Mouse (Mus musculus) adrenal gland, postnatal 25 days (tissue): ENCODE measurements around the gene Ifitm2. TPM values are rescaled to one million over a fixed set of nuclear protein-coding genes. Genes with fewer than 3 reads are reported as not detected.

Experiments
- DNase-seq: peaks from one replicate; pipeline ENCODE4 v3.0.0; 2021; ENCODE audit warnings: mixed read lengths
- total RNA-seq: library from RNA; stranded (reverse); gene quantifications from 2 replicates; pipeline ENCODE4 v1.2.3, GENCODE M21; 2021

Ifitm2 gene
- total RNA-seq, 1 experiment from 2014 or later = 471 TPM

DNA sequence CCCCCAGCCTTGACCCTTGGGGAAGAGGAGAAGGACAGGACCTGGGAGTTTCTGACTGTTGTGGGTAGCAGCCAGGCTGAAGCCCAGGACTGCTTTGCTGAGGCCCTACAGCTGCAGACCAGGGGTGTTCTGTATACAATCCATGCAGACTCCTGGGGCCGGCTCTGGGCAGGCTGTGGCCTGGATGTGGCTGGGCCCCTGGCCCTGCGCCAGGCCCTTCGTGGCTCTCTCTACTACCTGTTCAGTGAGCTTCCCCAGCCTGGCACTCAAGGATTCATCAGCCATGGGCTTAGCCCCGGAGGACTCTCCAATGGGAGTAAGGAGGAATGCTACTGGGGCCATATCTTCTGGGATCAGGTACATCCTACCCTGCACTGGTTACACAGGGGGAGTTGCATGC, 12.4 kb downstream of the Ifitm2 start:
- DNase-seq = no peak

DNA sequence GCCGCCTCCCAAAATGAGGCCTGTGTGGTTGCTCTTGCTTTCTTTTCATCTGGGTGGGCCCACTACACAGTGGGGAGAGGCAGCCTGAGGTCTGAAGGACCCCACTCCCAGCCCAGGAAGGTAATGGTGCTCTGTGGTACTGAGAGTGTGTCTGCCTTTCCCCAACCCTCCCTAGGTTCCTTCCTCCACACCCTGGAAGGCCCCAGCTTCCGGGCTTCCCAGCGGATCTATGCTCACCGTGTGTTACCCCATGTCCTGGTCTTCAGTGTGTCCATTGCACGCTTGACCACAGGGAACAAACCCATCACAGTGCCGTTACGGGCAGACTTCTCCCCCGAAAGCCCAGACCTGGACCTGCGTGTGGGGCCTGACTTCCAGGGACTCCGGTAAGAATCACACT, 13.0 kb downstream of the Ifitm2 start:
- DNase-seq = no peak

DNA sequence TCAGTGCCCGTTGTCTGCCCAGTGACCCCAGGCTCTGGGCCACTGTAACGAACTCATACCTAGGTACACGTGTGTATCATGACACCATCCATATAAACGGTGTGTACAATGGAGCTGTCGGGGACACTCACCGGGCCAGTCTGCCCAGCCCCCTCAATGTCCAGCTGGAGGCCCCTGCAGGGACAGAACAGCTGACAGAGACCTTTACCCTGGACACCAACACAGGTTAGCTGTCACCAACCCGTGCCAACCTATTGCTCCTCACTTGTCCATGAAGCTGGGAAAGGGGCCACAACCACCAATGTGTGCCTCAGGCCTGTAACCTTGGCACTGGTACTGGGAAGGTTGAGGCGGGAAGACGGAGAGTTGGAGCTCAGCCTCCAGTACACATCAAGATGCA, 13.4 kb downstream of the Ifitm2 start:
- no peak for DNase-seq

DNA sequence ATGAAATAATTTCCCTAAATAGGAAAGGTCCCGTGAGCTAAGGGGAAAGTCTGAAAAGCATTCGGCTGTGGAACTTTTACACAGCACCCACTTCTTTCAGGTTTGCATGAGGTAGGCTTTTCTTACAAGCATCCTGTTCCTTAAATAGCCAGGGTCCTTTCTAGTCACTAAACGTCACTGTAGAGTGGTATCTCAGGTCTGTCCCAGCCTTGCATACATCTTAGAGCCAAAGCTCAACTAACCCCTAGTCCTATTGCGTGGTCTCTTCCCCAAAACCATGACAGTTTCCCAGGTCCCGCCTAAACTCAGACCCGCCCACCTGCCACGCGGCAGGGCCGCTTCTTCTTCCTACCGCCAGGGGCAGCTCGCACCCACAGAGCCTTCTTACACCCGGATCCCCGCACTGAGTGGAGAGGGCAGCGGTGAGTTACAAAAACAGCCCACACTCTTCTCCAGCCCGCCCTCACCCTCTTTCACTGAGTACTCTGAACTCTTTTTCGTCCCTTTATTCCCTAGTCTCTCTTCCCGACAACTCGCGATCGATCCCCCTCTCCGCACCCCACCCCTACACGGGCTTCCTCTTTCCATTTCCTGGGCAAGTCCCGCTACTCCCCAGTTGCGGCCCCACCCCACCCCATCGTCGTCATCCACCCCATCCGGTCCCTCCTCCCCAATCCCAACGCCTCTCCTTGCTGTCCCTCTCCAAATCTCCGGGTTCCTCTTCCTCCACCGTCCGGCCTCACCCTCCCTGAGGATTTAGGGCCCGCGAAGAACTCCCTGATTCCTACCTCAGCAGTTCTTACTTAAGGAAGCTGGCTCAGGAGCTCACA, 14.3 kb downstream of the Ifitm2 start, which contains the start of gene Pgghg:
Gene Pgghg (plus strand): TSS at position 170 of the 830 bp plus-strand sequence.
- peak; percentile 86 for DNase-seq

DNA sequence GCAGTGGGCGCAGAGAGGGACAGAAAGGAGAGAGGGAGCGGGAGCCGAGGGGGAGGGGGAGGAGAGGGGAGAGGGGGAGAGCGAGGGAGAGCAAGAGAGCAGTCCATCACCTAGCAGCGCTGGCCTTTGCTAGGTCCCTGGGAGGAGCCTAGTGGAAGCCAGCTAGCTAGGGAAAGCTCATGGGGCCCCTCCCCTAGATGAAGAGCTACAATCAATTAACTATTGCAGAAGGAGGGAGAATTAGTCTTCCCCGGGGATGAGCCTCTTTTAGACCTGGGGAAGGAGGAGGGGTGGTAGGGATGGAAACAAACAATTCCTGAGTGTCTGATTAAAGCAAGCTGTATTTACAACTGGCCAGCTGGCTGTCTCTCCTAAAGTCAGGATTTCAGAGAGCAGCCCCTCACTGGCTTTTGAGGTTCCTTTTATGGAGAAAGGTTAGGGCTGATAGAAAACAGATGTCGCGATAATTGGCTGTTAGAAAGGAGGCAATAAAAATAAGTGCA, 16.1 kb downstream of the Ifitm2 start:
- no peak for DNase-seq

DNA sequence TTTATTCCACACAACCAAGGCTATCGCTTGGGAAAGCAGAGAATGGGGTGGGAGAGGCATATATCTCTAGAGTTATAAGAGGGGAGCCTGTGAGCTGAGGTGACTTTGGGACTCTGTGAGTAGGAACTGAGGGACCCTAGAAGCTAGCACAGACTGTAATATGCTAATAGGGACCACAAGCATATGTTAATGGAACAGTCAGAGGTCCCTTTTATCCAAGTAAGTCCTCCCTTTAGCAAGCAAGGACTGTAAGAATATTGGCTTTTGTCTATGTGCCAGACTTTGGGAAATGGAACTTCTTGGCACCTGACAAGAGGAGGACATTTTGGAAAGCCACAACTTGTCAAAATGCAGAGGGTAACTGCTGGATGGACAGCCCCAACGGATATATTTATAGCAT, 16.9 kb downstream of the Ifitm2 start:
- no peak for DNase-seq

DNA sequence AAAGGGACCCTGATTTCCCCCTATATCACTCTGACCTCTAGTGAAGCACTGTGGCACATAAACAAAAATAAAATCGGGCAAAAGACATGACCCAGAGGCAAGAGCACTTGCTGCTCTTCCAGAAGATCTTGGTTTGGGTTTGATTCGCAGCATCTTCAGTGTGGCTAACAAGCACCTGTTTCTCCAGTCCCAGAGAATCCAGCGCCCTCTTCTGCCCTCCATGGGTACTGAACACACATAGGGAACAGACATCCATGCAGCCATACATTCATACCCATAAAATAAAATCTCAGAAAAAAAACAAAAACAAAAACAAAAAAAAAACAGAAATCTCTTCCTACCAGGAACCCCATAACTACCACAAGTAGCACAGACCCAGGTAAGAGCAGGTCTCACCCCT, 17.4 kb downstream of the Ifitm2 start:
- no peak for DNase-seq

DNA sequence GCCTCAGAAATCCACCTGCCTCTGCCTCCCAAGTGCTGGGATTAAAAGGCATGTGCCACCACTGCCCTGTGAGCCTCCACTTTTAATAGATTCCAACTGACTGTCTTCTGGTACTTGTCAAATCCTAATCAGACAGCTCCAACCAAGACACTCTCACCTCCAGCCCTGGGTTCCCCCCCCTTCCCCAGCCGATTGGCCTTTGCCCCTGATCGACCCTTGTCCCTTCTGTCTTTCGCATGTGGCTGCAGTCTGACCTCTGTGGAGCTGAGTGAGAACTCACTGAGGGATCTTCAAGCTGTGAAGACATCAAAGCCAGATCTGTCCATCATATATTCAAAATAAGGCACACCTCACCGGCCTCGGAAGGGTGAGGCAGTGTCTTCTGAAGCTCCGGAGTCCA, 28.6 kb downstream of the Ifitm2 start:
- no peak for DNase-seq

DNA sequence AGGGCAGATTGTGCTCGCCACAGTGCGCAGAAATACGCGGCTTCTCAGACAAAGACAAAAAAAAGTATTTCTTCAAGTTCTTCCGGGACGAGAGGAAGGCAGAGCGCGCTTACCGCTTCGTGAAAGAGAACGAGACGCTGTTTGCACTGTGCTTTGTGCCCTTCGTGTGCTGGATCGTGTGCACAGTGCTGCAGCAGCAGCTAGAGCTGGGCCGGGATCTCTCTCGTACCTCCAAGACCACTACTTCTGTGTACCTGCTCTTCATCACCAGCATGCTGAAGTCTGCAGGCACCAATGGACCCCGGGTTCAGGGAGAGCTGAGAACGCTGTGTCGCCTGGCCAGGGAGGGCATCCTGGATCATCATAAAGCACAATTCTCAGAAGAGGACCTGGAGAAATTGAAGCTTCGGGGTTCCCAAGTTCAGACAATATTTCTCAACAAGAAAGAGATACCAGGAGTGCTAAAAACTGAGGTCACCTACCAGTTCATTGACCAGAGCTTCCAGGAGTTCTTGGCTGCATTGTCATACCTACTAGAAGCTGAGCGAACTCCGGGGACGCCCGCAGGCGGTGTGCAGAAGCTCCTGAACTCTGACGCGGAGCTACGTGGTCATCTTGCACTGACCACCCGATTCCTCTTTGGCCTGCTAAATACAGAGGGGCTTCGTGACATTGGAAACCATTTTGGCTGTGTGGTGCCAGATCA, 32.6 kb downstream of the Ifitm2 start:
- no peak for DNase-seq

DNA sequence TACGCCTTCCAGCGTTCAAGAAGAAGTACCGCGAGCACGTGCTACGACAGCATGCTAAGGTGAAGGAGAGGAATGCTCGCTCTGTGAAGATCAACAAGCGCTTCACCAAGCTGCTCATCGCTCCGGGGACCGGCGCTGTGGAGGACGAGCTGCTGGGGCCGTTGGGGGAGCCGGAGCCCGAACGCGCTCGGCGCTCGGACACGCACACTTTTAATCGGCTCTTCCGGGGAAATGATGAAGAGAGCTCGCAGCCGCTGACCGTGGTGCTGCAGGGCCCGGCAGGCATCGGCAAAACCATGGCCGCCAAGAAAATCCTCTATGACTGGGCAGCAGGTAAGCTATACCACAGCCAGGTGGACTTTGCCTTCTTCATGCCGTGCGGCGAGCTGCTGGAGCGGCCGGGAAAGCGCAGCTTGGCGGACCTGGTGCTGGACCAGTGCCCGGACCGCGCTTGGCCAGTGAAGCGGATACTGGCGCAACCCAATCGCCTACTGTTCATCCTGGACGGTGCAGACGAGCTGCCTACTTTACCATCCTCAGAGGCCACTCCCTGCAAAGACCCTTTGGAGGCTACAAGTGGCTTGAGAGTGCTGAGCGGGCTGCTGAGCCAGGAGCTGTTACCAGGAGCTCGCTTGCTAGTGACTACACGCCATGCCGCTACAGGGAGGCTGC, 33.3 kb downstream of the Ifitm2 start:
- peak; percentile 73 for DNase-seq

DNA sequence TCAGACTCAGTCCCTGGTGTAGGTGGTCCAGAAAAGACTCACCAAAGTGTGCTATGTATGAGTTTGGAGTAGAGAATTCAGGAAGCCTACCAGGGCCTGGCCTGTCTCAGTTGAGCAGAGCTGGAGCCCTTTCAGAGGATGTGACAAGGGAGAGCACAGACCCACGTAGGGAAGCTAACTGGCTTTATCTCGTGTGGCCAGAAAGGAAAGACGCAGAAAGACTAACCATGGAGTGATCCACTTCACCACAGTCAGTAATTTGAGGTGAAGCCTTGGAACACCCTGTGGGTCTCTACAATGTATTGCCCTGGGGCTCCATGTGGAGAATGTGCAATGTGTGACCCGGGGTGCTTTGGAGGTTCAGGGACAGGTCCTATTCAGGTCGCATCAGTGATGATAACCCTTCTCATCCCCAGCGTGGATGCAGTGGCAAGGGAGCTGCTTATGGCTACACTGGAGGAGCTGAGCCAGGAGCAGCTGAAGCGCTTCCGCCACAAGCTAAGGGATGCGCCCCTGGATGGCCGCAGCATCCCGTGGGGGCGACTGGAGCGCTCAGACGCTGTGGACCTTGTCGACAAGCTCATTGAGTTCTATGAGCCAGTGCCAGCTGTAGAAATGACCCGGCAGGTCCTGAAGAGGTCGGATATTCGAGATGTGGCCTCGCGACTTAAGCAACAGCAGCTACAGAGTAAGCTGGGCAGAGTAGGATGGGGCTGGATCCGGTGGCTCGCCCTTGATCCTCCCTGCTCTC, 34.4 kb downstream of the Ifitm2 start:
- DNase-seq = no peak

DNA sequence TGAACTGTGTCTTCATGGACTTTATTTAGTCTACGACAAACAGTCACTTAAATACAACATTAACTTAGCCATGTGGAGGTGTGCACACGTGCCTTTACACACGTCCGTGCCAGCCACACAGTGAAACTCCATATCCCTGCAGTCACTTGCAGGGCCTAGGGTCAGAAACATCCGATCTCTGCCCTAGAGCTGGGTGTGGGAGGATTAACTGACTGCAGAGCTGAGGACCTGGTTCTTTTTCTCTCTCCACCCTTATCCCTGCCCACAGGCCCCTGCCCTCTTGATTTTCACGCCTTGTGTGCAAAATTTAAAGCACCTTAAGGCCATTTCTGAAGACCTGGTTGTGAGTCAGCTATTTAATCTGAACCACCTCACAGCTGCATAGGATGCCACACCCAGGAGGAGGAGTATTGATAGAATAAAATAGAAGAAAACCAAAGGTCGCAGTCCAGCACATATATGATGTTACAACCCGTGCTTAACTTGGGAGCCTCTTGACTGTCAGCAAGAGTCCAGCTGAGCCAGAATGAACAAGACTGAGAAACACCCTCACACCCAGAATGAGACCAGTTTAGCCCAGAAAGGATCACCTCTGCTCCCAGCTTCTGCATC, 35.3 kb downstream of the Ifitm2 start, which contains the start of gene Nlrp6:
Gene Nlrp6 (plus strand): TSS at position 485 of the 612 bp plus-strand sequence.
- no peak for DNase-seq

DNA sequence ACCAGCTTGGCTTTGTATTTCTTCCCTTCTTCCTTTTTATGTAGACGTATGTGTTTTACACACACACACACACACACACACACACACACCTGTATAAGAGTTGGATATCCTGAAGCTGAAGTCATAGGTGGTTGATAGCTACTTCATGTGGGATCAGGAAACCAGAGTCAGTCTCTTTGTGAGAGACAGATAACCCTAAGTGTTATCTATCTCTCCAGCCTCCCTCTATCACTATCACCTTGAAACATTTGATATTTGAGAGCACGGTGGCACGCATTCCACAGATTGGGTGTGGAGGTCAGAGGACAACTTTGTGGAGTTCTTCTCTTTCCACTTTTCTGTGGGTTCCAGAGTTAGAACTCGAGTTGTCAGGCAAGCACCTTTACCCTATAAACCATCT, 35.9 kb downstream of the Ifitm2 start:
- no peak for DNase-seq

DNA sequence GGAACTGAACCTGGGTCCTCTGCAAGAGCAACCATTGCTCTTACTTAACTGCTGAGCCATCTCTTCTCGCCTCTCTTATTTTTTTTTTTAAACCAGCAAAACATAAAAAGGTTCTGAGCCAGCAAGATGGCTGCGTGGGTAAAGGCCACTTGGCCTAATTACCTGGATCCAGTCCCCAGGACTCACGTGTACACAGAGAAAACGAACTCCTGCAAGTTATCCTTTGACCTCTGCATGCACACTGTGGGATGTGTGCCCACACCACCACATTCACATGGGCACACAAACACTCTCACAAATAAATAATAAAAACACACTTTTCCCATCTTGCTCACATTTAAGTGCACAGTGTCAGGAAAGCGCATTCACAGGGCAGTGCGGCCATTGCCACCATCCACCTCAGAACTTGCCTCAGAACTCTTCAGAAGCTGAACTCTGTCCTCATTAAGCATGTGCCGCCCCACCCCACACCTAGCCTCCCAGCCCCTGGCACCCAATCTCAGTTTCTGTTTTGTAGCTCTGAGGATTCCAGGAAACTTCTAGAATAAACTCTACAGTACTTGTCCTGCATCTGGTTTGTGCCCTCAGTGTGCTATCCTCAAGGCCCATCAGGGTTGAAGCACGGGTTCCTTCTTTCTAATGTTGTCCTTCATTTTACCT, 41.6 kb downstream of the Ifitm2 start:
- no peak for DNase-seq

DNA sequence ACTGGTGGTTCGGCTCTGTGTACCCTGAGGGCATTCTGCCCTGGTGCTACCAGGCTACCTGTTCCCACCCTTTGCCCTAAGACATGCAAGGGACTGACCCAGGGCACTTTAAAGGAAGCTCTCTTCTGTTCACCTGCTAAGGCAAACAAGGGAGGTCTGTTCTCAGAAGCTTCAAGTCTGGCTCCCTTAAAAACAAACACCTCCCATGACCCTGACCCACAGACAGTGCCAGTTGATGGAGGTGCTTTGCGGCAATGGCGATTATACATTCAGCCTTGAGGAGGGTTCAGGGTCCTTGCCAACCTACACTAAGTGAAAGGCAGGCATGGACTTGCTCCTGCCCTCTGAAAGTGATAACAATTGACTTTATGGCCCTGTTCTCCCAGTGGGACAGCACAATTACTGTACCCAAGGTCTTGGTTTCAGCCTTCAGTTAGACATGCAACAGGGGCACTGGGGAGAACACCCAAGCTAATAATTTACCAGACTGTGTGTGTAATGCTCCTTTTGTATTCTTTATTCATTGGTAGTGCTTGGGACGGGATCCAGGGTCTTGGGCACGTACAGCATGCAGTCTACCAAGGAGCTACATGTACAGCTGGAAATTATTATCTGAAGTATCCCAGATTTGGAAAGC, 42.8 kb downstream of the Ifitm2 start:
- no peak for DNase-seq

DNA sequence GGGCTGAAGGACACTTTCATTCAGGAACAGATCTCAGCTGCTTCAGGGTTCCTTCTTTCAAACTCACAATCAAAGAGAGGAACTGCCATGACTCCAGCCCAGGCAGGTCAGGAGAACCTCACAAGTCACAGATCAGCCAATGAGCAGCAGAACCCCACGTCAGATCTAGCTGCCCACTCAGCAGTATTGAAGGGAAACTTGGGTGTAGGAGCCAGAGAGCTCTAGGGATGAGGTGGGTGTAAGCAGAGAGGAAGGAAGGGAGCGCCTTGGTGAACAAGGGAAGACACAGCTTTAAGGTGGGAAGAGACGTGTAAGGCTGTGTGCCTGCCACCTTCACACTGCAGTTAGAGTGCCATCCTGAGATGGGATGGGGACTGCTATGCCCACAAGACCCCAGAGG, 43.5 kb downstream of the Ifitm2 start:
- no peak for DNase-seq

DNA sequence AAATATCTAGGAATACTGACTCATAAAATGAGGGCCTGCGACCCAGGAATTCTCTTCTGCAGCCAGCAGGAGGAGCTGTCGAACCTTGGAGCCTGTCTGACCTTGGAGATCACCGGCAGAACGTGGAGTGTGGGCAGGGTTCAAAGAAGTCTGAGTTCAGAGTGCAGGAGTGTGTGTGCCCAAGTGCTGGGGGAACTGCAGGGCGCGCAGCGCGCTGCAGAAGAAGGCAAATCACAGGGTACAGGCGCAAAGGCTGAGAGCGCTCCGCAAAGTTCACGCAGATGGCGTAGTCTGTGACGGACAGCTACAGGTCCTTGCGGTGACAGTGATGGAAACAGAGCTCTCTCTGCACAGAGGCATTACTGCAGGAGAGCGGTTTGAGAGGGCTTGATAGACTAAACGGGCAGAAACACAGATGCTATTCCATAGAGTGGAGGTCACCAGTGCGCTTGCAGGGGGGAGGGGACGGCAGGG, 47.1 kb downstream of the Ifitm2 start:
- peak; percentile 82 for DNase-seq

DNA sequence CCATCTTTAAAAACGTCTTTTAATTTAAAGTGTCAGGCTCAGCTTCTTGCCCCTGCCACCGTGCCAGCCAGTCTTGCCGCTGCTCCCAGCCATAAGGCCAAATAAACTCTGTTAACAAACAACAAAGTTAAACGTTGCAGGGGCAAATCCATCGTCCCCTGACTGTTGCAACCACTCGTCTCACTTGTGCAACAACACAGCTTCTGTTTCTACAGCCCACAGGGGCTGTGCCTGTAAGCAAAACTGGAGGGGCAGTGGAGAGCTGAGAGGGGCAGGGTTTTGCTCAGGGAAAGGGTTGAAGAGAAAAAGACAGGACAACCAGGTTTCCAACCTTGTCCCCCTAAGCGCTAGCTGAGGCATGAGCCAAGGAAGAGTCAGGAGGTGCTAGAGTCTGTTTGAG, 47.6 kb downstream of the Ifitm2 start:
- no peak for DNase-seq

DNA sequence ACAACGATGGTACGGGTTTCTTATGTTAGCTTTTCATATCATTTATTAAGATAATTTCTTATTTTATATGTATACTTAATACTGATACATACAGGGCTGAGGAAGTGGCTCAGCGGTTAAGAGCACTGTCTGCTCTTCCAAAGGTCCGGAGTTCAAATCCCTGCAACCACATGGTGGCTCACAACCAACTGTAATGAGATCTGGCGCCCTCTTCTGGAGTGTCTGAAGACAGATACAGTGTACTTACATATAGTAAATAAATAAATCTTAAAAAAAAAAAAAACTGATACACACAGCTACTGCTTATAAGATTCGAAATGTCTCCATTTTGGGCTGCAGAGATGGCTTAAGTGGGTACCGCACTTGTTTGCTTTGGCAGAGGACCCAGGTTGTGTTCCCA, 48.1 kb downstream of the Ifitm2 start:
- no peak for DNase-seq

DNA sequence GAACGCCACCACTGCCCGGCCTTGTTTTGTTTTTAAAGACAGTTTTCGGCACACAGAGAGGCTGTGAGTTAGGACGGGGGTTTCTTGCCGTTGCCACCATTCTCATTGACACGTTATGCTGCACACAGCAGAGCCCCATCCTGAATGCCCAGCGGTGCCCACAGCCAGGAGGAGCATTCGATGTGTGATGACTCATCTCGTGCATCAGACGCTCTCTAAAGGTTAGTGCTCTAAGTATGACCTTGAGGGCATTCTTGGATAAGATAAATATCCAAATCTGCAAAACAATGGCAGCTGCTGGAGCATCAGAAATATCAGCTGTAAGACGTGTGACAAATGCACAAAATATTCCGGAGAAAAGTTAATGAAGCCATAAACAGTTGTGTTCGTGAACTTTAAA, 48.7 kb downstream of the Ifitm2 start:
- peak; percentile 37 for DNase-seq
